Mouse (Mus musculus): ENCODE results near the gene Tspan5. TPM values are rescaled to one million over a fixed set of nuclear protein-coding genes. Genes with fewer than 3 reads are reported as not detected.

The Tspan5 gene
- polyA plus RNA-seq, 1 experiment from 2014 or later, result 2.6 TPM

DNA sequence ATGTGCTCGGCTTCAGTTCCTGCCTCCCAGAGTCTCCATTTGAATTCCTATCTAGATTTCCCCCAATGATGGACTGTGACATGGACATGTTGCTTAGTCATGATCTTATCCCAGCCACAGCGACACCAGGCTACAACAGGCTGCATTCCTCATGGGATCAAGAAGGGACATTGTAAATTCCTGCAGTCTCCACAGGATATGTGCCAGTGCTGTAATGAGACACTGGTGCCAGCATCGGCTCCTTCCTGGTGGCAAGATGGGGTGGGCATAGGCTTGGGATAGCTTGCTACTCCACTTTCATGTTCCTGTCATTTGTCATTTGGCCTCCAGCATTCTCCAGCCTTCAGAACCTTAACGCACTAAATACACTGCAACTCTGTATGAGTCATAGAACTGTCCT, 175.0 kb downstream of the Tspan5 start:
- no peak overlapping the region for H3K4me2 ChIP-seq (ENCODE audit: low read depth, low read length)
- WGBS (ENCODE audit: insufficient replicate concordance), result 60% methylated on average over 4 of the region's 4 CpGs
- ATAC-seq (ENCODE audit: low read depth), result no peak
- no peaks in the 10 kb centered on the region; the same call in 1 of the 2 replicates for H3K4me1 ChIP-seq (ENCODE audit: control insufficient read depth, low read depth, low read length)
- H3K9ac ChIP-seq (ENCODE audit: low read depth, low read length), result no peak overlapping the region
- no peaks in the 10 kb centered on the region for H3K27me3 ChIP-seq (ENCODE audit: control insufficient read depth, insufficient read depth, low read depth, low read length)
- H3K27ac ChIP-seq (ENCODE audit: low read length), result no peak overlapping the region
- H3K4me3 ChIP-seq (ENCODE audit: low read depth, low read length), result no peak overlapping the region
- H3K36me3 ChIP-seq (ENCODE audit: control insufficient read depth, insufficient read depth), result no peaks in the 10 kb centered on the region
- H3K9me3 ChIP-seq (replicated peaks; ENCODE audit: control insufficient read depth, low read length), result no peaks in the 10 kb centered on the region

DNA sequence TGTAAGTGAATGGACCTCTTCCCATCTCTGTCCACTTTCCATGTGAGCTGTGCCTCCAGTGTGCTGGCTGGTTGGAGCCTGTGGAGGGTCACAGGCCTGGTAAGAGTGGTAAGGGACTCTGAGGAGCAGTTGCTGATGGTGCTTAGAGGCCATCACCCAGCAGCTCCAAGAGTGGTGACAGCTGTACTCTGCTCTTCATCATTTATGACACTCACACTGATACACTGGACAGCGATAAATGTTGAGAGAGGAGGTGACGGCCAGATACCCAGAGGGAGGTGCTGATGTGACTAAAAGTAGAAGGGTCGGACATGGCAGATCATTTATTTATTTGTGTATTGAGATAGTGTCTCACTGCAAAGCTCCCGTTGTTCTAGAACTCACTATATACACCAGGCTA, 176.2 kb downstream of the Tspan5 start:
- 69% methylated on average over 4 of the region's 4 CpGs for WGBS (ENCODE audit: insufficient replicate concordance)
- no peaks in the 10 kb centered on the region for H3K9me3 ChIP-seq (replicated peaks; ENCODE audit: control insufficient read depth, low read length)
- H3K27ac ChIP-seq (ENCODE audit: low read length), result no peak overlapping the region
- H3K36me3 ChIP-seq (ENCODE audit: control insufficient read depth, insufficient read depth), result no peaks in the 10 kb centered on the region
- H3K27me3 ChIP-seq (ENCODE audit: control insufficient read depth, insufficient read depth, low read depth, low read length), result no peaks in the 10 kb centered on the region
- no peaks in the 10 kb centered on the region; the same call in 1 of the 2 replicates for H3K4me1 ChIP-seq (ENCODE audit: control insufficient read depth, low read depth, low read length)
- H3K4me2 ChIP-seq (ENCODE audit: low read depth, low read length), result no peak overlapping the region
- H3K9ac ChIP-seq (ENCODE audit: low read depth, low read length), result no peak overlapping the region
- ATAC-seq (ENCODE audit: low read depth), result no peak
- no peak overlapping the region for H3K4me3 ChIP-seq (ENCODE audit: low read depth, low read length)

DNA sequence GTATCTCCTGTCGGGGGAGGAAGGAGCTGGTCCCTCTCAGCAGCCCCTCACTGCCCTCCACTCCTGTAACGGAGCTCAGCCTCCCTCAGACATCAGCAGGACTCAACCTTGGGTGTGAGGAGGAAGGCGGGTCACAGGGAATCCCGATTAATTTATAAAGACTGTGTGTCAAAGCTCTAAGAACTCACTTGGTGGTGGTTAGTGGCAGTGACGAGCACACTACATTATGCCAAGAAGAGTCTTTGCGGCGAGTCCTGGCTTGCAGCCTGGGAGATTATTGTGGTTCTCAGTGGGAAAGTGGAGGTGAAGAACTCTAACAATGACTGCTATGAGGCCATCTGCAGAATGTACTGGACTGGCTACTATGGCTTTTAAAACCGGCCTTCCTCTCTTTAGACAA, 184.2 kb downstream of the Tspan5 start:
- H3K4me2 ChIP-seq (ENCODE audit: low read depth, low read length), result no peak overlapping the region
- no peak overlapping the region for H3K4me3 ChIP-seq (ENCODE audit: low read depth, low read length)
- H3K36me3 ChIP-seq (ENCODE audit: control insufficient read depth, insufficient read depth), result peaks cover 3% of the 10 kb centered on the region; the same call in 1 of the 2 replicates
- H3K4me1 ChIP-seq (ENCODE audit: control insufficient read depth, low read depth, low read length), result no peaks in the 10 kb centered on the region
- H3K9ac ChIP-seq (ENCODE audit: low read depth, low read length), result no peak overlapping the region
- H3K27ac ChIP-seq (ENCODE audit: low read length), result no peak overlapping the region
- no peaks in the 10 kb centered on the region for H3K27me3 ChIP-seq (ENCODE audit: control insufficient read depth, insufficient read depth, low read depth, low read length)
- ATAC-seq (ENCODE audit: low read depth), result no peak
- WGBS (ENCODE audit: insufficient replicate concordance), result 79% methylated on average over 8 of the region's 8 CpGs
- H3K9me3 ChIP-seq (replicated peaks; ENCODE audit: control insufficient read depth, low read length), result no peaks in the 10 kb centered on the region

DNA sequence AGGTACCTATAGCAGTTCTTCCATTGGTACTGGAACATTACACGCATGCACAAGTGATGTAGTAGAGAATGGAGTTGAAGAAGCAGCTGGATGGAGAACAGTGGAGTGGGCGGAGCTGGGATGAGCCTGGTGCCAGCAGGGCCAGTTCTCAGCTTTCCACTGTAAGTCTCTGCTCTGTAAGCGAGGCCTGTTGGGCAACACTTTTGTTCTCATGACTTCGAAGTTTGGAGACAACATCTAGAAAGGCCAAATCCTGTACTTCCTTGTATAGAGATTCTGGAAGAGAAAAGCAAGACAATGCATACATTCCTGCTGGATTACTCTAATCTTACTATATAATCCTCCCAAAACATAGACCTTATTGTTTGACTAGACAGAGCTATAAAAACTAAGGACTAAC, 185.4 kb downstream of the Tspan5 start:
- no peak overlapping the region for H3K9ac ChIP-seq (ENCODE audit: low read depth, low read length)
- no peak overlapping the region for H3K4me2 ChIP-seq (ENCODE audit: low read depth, low read length)
- no peak overlapping the region for H3K4me3 ChIP-seq (ENCODE audit: low read depth, low read length)
- H3K36me3 ChIP-seq (ENCODE audit: control insufficient read depth, insufficient read depth), result peaks cover 3% of the 10 kb centered on the region; the same call in 1 of the 2 replicates
- H3K27ac ChIP-seq (ENCODE audit: low read length), result no peak overlapping the region
- H3K9me3 ChIP-seq (replicated peaks; ENCODE audit: control insufficient read depth, low read length), result no peaks in the 10 kb centered on the region
- no peaks in the 10 kb centered on the region for H3K27me3 ChIP-seq (ENCODE audit: control insufficient read depth, insufficient read depth, low read depth, low read length)
- ATAC-seq (ENCODE audit: low read depth), result no peak
- no peaks in the 10 kb centered on the region for H3K4me1 ChIP-seq (ENCODE audit: control insufficient read depth, low read depth, low read length)
- WGBS (ENCODE audit: insufficient replicate concordance), result 77% methylated on average over 4 of the region's 4 CpGs

DNA sequence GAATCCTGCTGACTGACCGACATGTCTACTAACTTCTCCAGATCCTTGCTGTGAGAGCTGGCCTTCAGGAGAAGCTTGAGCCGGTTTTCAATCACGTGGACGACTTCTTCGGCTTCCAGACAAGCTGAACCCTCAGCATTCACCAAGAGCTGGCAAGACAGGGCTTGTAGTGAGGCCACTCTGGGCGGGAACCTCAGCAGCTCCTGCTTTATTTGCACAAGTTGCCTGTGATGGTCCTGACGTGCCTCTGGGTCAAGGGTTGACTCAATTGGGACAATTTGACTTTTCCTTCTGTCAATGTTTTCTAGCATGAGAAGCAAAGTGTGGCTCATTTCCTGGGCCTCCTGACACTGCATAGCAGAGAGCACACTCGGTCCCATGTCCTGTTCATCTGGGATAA, 194.8 kb downstream of the Tspan5 start:
- Histone ChIP-seq H3K4me2 (ENCODE audit: low read depth, low read length) (no peak overlapping the region), H3K9ac (ENCODE audit: low read depth, low read length) (no peak overlapping the region), H3K36me3 (ENCODE audit: control insufficient read depth, insufficient read depth) (no peaks in the 10 kb centered on the region; the same call in 1 of the 2 replicates), H3K27me3 (ENCODE audit: control insufficient read depth, insufficient read depth, low read depth, low read length) (no peaks in the 10 kb centered on the region), H3K27ac (ENCODE audit: low read length) (no peak overlapping the region), H3K4me3 (ENCODE audit: low read depth, low read length) (no peak overlapping the region), H3K9me3 (replicated peaks; ENCODE audit: control insufficient read depth, low read length) (no peaks in the 10 kb centered on the region), H3K4me1 (ENCODE audit: control insufficient read depth, low read depth, low read length) (no peaks in the 10 kb centered on the region)
- ATAC-seq (ENCODE audit: low read depth), result peak; percentile 51
- WGBS (ENCODE audit: insufficient replicate concordance), result 71% methylated on average over 8 of the region's 8 CpGs

DNA sequence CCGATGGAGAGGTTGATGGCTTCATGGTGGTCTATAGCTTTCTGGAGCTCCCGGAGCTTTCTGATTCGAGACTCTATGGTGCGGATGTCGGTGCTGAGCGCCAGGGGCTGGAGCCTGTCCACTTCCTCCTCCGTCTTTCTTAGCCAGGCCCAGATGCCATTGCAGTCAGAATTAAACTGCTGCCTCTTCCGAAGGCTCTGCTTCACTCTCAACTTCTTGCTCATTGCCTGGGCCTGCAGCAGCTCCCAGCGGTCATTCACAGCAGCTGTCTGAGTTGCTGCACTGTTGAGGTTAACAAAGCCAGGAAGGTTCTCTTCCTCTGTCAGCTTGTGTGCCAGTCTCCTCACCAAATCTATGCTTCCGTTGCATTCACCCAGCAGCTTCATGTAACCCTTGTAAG, 195.2 kb downstream of the Tspan5 start:
- H3K4me2 ChIP-seq (ENCODE audit: low read depth, low read length), result no peak overlapping the region
- no peak overlapping the region for H3K27ac ChIP-seq (ENCODE audit: low read length)
- H3K9me3 ChIP-seq (replicated peaks; ENCODE audit: control insufficient read depth, low read length), result no peaks in the 10 kb centered on the region
- H3K4me3 ChIP-seq (ENCODE audit: low read depth, low read length), result no peak overlapping the region
- H3K27me3 ChIP-seq (ENCODE audit: control insufficient read depth, insufficient read depth, low read depth, low read length), result no peaks in the 10 kb centered on the region
- no peak overlapping the region for H3K9ac ChIP-seq (ENCODE audit: low read depth, low read length)
- no peaks in the 10 kb centered on the region for H3K4me1 ChIP-seq (ENCODE audit: control insufficient read depth, low read depth, low read length)
- ATAC-seq (ENCODE audit: low read depth), result no peak
- WGBS (ENCODE audit: insufficient replicate concordance), result 78% methylated on average over 10 of the region's 10 CpGs
- H3K36me3 ChIP-seq (ENCODE audit: control insufficient read depth, insufficient read depth), result no peaks in the 10 kb centered on the region; the same call in 1 of the 2 replicates

DNA sequence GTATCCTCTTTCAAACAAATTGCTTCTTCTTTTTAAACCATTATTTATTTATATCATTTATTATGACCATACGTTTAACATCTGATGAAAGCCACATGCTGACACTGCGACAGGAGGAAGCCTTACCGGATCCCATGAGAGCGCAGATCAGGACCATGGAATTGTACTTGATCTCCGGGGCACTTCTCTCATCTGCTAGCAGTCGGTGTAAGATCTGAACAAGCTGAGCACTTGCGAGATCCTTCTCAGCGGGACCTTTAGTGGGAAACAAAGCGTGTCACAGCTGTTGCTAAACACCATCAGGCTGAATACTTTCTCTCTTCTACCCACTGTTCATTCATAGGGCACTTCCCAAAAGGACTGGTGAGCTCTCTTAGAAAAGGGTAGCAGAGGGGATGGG, 199.6 kb downstream of the Tspan5 start:
- no peak for ATAC-seq (ENCODE audit: low read depth)
- Histone ChIP-seq H3K27ac (ENCODE audit: low read length) (no peak overlapping the region), H3K4me1 (ENCODE audit: control insufficient read depth, low read depth, low read length) (no peaks in the 10 kb centered on the region), H3K4me3 (ENCODE audit: low read depth, low read length) (no peak overlapping the region), H3K9ac (ENCODE audit: low read depth, low read length) (no peak overlapping the region), H3K27me3 (ENCODE audit: control insufficient read depth, insufficient read depth, low read depth, low read length) (no peaks in the 10 kb centered on the region), H3K9me3 (replicated peaks; ENCODE audit: control insufficient read depth, low read length) (no peaks in the 10 kb centered on the region), H3K36me3 (ENCODE audit: control insufficient read depth, insufficient read depth) (peaks cover 7% of the 10 kb centered on the region; the same call in 1 of the 2 replicates), H3K4me2 (ENCODE audit: low read depth, low read length) (no peak overlapping the region)
- 78% methylated on average over 9 of the region's 9 CpGs for WGBS (ENCODE audit: insufficient replicate concordance)

DNA sequence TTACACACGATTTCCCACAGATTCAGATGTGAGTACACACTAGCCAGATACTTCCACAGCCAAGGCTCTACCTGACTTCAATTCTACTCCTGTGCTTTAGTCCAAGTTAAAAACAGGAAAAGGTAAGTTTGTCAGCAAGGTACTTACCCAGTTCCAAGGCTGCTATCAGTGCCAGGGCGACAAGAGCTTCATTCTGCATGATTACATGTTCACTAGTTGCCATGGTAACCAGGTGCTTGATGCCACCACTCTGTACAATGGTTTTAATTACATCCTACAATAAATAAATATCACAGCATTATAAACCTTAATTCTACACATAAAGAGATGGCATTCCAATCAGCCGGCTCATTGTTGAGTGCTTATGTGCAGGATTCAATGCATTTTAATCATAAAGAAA, 203.5 kb downstream of the Tspan5 start:
- ATAC-seq (ENCODE audit: low read depth), result no peak
- Histone ChIP-seq H3K27ac (ENCODE audit: low read length) (no peak overlapping the region), H3K36me3 (ENCODE audit: control insufficient read depth, insufficient read depth) (peaks cover 7% of the 10 kb centered on the region; the same call in 1 of the 2 replicates), H3K4me1 (ENCODE audit: control insufficient read depth, low read depth, low read length) (no peaks in the 10 kb centered on the region), H3K4me3 (ENCODE audit: low read depth, low read length) (no peak overlapping the region), H3K9me3 (replicated peaks; ENCODE audit: control insufficient read depth, low read length) (no peaks in the 10 kb centered on the region), H3K9ac (ENCODE audit: low read depth, low read length) (no peak overlapping the region), H3K4me2 (ENCODE audit: low read depth, low read length) (no peak overlapping the region), H3K27me3 (ENCODE audit: control insufficient read depth, insufficient read depth, low read depth, low read length) (no peaks in the 10 kb centered on the region)
- WGBS (ENCODE audit: insufficient replicate concordance), result 77% methylated on average over 3 of the region's 3 CpGs

DNA sequence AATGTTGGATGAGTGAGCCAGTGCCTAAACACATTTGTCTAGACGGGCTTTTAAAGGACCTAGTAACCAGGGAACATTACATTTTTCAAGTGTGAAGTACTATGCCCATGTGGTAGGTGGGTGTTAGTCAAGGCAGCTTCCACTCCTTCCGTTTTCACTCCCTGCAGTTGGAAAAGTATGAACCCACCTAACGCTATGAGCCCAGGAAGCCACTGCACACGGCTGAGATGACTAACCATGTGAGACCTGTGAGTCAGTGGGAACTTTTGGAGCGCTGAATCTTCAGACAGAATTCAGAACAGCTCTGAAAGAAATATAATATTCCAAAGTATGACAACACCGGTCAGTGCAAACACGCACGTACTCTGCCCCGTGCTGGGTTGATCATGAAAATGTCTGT, 207.1 kb downstream of the Tspan5 start:
- no peaks in the 10 kb centered on the region for H3K4me1 ChIP-seq (ENCODE audit: control insufficient read depth, low read depth, low read length)
- no peak overlapping the region for H3K9ac ChIP-seq (ENCODE audit: low read depth, low read length)
- 80% methylated on average over 9 of the region's 9 CpGs for WGBS (ENCODE audit: insufficient replicate concordance)
- no peak overlapping the region for H3K4me3 ChIP-seq (ENCODE audit: low read depth, low read length)
- ATAC-seq (ENCODE audit: low read depth), result no peak
- H3K4me2 ChIP-seq (ENCODE audit: low read depth, low read length), result no peak overlapping the region
- H3K27ac ChIP-seq (ENCODE audit: low read length), result no peak overlapping the region
- H3K27me3 ChIP-seq (ENCODE audit: control insufficient read depth, insufficient read depth, low read depth, low read length), result no peaks in the 10 kb centered on the region
- H3K9me3 ChIP-seq (replicated peaks; ENCODE audit: control insufficient read depth, low read length), result no peaks in the 10 kb centered on the region
- peaks cover 7% of the 10 kb centered on the region; the same call in 1 of the 2 replicates for H3K36me3 ChIP-seq (ENCODE audit: control insufficient read depth, insufficient read depth)
